Mouse (Mus musculus) bone marrow, adult 2 months (tissue): ENCODE measurements around the gene Rps21.

ENCODE experiments used
- CTCF ChIP-seq: fragments of 200-500 bp; IDR thresholded peaks from 2 replicates; pipeline ENCODE4 v1.5.1; 2011; ENCODE audit warnings: low read length, control low read depth; ENCODE audit not compliant: control insufficient read depth, insufficient read depth
- POLR2A ChIP-seq: fragments of 200-500 bp; IDR thresholded peaks from 2 replicates; pipeline ENCODE4 v1.6.1; 2011; ENCODE audit warnings: low read depth, mild to moderate bottlenecking, control low read depth, low read length, borderline replicate concordance; ENCODE audit not compliant: control insufficient read depth

DNA sequence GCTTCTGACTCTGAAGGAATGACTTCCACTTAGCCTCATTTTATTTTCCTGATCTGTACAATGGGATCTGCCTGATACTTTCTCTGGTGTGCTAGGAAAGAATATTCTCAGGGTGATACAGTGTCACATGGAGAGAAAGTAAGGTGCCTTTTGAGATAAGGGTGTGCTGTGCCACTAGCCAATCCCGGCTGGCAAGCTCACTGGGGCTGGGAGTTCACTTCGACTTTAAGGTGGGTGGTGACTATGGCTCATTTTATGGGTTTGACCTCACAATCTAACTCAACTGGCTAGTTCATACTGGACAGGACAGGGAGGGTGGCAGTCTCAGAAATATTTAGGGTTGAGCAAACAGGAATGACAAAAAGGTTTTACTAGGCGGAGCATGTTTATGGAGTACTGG lies 20.2 kb upstream of the Rps21 start:
- TF ChIP-seq POLR2A = no peak
- TF ChIP-seq CTCF = no peak
